Mouse (Mus musculus): ENCODE measurements around the gene Galr2. TPM values are rescaled to one million over a fixed set of nuclear protein-coding genes. Genes with fewer than 3 reads are reported as not detected.

Galr2 gene
- polyA plus RNA-seq (2015; fragmentation: Nextera tagmentation; extraction: Ambion mirVana) = 0.26 and 0.45 TPM in 2 replicates

GRCm38 (mm10) chr11:116280751-116281663 lies at the start of gene Galr2:
Galr2 (plus strand) TSS chr11:116280939.
- no peak for ATAC-seq (ENCODE audit: insufficient read depth, low FRiP score)
- WGBS = 6% methylated on average over 48 of the region's 48 CpGs
- H3K27ac ChIP-seq (ENCODE audit: low read length) = no peak within 1 kb of the TSS

GRCm38 (mm10) chr11:116232427-116232826 lies 48.3 kb upstream of the Galr2 start:
- ATAC-seq (ENCODE audit: insufficient read depth, low FRiP score) = no peak
- Histone ChIP-seq H3K4me1 (ENCODE audit: control insufficient read depth, insufficient read depth, low read length) (peaks cover 10% of the 10 kb centered on the region), H3K4me2 (ENCODE audit: low read depth, low read length) (no peak overlapping the region), H3K4me3 (replicated peaks; ENCODE audit: low read length) (no peak overlapping the region), H3K36me3 (ENCODE audit: control insufficient read depth, insufficient read depth, low read length) (no peaks in the 10 kb centered on the region), H3K27ac (ENCODE audit: low read length) (no peak overlapping the region), H3K27me3 (ENCODE audit: control insufficient read depth, insufficient read depth, low read length) (no peaks in the 10 kb centered on the region), H3K9ac (ENCODE audit: low read length) (peak overlapping the region; percentile 38; the same call in 1 of the 2 replicates), H3K9me3 (replicated peaks; ENCODE audit: control insufficient read depth, low read length) (no peaks in the 10 kb centered on the region)
- 30% methylated on average over 17 of the region's 17 CpGs for WGBS

More at GRCm38 (mm10) chr11:116280751-116281663, at the start of gene Galr2:
- H3K36me3 ChIP-seq (ENCODE audit: control insufficient read depth, insufficient read depth, low read length) = no peaks in the 10 kb centered on the region
- no peaks in the 10 kb centered on the region for H3K9me3 ChIP-seq (replicated peaks; ENCODE audit: control insufficient read depth, low read length)
- peaks cover 14% of the 10 kb centered on the region for H3K4me1 ChIP-seq (ENCODE audit: control insufficient read depth, insufficient read depth, low read length)
- H3K4me2 ChIP-seq (ENCODE audit: low read depth, low read length) = peak within 1 kb of the TSS; percentile 55
- H3K9ac ChIP-seq (ENCODE audit: low read length) = peak within 1 kb of the TSS; percentile 62
- H3K27me3 ChIP-seq (ENCODE audit: control insufficient read depth, insufficient read depth, low read length) = peaks cover 53% of the 10 kb centered on the region
- H3K4me3 ChIP-seq (replicated peaks; ENCODE audit: low read length) = peak within 1 kb of the TSS; percentile 39

GRCm38 (mm10) chr11:116234901-116235300 lies 45.8 kb upstream of the Galr2 start:
- Histone ChIP-seq H3K4me2 (ENCODE audit: low read depth, low read length) (no peak overlapping the region), H3K4me3 (replicated peaks; ENCODE audit: low read length) (no peak overlapping the region), H3K27ac (ENCODE audit: low read length) (no peak overlapping the region), H3K9me3 (replicated peaks; ENCODE audit: control insufficient read depth, low read length) (no peaks in the 10 kb centered on the region), H3K4me1 (ENCODE audit: control insufficient read depth, insufficient read depth, low read length) (peaks cover 4% of the 10 kb centered on the region; the same call in 1 of the 2 replicates), H3K36me3 (ENCODE audit: control insufficient read depth, insufficient read depth, low read length) (no peaks in the 10 kb centered on the region), H3K9ac (ENCODE audit: low read length) (no peak overlapping the region), H3K27me3 (ENCODE audit: control insufficient read depth, insufficient read depth, low read length) (peaks cover 5% of the 10 kb centered on the region)
- ATAC-seq (ENCODE audit: insufficient read depth, low FRiP score) = no peak
- WGBS = 87% methylated on average over 8 of the region's 8 CpGs

- 7% methylated on average over 31 of the region's 31 CpGs for WGBS
- H3K9me3 ChIP-seq (replicated peaks; ENCODE audit: control insufficient read depth, low read length) = no peaks in the 10 kb centered on the region
- H3K4me3 ChIP-seq (replicated peaks; ENCODE audit: low read length) = peak within 1 kb of the TSS; percentile 53
- peaks cover 5% of the 10 kb centered on the region for H3K27me3 ChIP-seq (ENCODE audit: control insufficient read depth, insufficient read depth, low read length)
- peak within 1 kb of the TSS; percentile 49 for H3K4me2 ChIP-seq (ENCODE audit: low read depth, low read length)
- H3K27ac ChIP-seq (ENCODE audit: low read length) = peak within 1 kb of the TSS; percentile 84
- peak; percentile 95 for ATAC-seq (ENCODE audit: insufficient read depth, low FRiP score)
- H3K4me1 ChIP-seq (ENCODE audit: control insufficient read depth, insufficient read depth, low read length) = peaks cover 4% of the 10 kb centered on the region; the same call in 1 of the 2 replicates
- peak within 1 kb of the TSS; percentile 76 for H3K9ac ChIP-seq (ENCODE audit: low read length)
- no peaks in the 10 kb centered on the region for H3K36me3 ChIP-seq (ENCODE audit: control insufficient read depth, insufficient read depth, low read length)
These were observed 42.9 kb upstream of the Galr2 start, which contains the start of gene Evpl for GRCm38 (mm10) chr11:116237742-116238395. Evpl (minus strand) TSS chr11:116238077.

GRCm38 (mm10) chr11:116239797-116240196 lies 40.9 kb upstream of the Galr2 start:
- H3K27ac ChIP-seq (ENCODE audit: low read length) = no peak overlapping the region

GRCm38 (mm10) chr11:116241744-116242235 lies 38.9 kb upstream of the Galr2 start:
- Histone ChIP-seq H3K4me1 (ENCODE audit: control insufficient read depth, insufficient read depth, low read length) (peaks cover 4% of the 10 kb centered on the region; the same call in 1 of the 2 replicates), H3K27me3 (ENCODE audit: control insufficient read depth, insufficient read depth, low read length) (peaks cover 5% of the 10 kb centered on the region), H3K9ac (ENCODE audit: low read length) (peak overlapping the region; percentile 47), H3K4me3 (replicated peaks; ENCODE audit: low read length) (no peak overlapping the region), H3K4me2 (ENCODE audit: low read depth, low read length) (no peak overlapping the region), H3K36me3 (ENCODE audit: control insufficient read depth, insufficient read depth, low read length) (peaks cover 24% of the 10 kb centered on the region), H3K27ac (ENCODE audit: low read length) (no peak overlapping the region), H3K9me3 (replicated peaks; ENCODE audit: control insufficient read depth, low read length) (no peaks in the 10 kb centered on the region)
- no peak for ATAC-seq (ENCODE audit: insufficient read depth, low FRiP score)
- WGBS = 45% methylated on average over 12 of the region's 12 CpGs

More at GRCm38 (mm10) chr11:116239797-116240196, 40.9 kb upstream of the Galr2 start:
- Histone ChIP-seq H3K27me3 (ENCODE audit: control insufficient read depth, insufficient read depth, low read length) (peaks cover 5% of the 10 kb centered on the region), H3K9me3 (replicated peaks; ENCODE audit: control insufficient read depth, low read length) (no peaks in the 10 kb centered on the region), H3K4me2 (ENCODE audit: low read depth, low read length) (no peak overlapping the region), H3K9ac (ENCODE audit: low read length) (no peak overlapping the region), H3K4me1 (ENCODE audit: control insufficient read depth, insufficient read depth, low read length) (peaks cover 4% of the 10 kb centered on the region; the same call in 1 of the 2 replicates), H3K4me3 (replicated peaks; ENCODE audit: low read length) (no peak overlapping the region), H3K36me3 (ENCODE audit: control insufficient read depth, insufficient read depth, low read length) (peaks cover 9% of the 10 kb centered on the region; the same call in 1 of the 2 replicates)
- no peak for ATAC-seq (ENCODE audit: insufficient read depth, low FRiP score)
- 54% methylated on average over 7 of the region's 7 CpGs for WGBS

- Histone ChIP-seq H3K4me3 (replicated peaks; ENCODE audit: low read length) (no peak overlapping the region), H3K36me3 (ENCODE audit: control insufficient read depth, insufficient read depth, low read length) (peaks cover 36% of the 10 kb centered on the region), H3K27ac (ENCODE audit: low read length) (no peak overlapping the region), H3K9ac (ENCODE audit: low read length) (no peak overlapping the region), H3K4me1 (ENCODE audit: control insufficient read depth, insufficient read depth, low read length) (no peaks in the 10 kb centered on the region), H3K4me2 (ENCODE audit: low read depth, low read length) (no peak overlapping the region), H3K27me3 (ENCODE audit: control insufficient read depth, insufficient read depth, low read length) (no peaks in the 10 kb centered on the region), H3K9me3 (replicated peaks; ENCODE audit: control insufficient read depth, low read length) (no peaks in the 10 kb centered on the region)
- no peak for ATAC-seq (ENCODE audit: insufficient read depth, low FRiP score)
- 74% methylated on average over 8 of the region's 8 CpGs for WGBS
These were observed 36.2 kb upstream of the Galr2 start for GRCm38 (mm10) chr11:116244580-116244979.

GRCm38 (mm10) chr11:116245616-116246015 lies 35.1 kb upstream of the Galr2 start:
- 67% methylated on average over 6 of the region's 6 CpGs for WGBS

More at GRCm38 (mm10) chr11:116245616-116246015, 35.1 kb upstream of the Galr2 start:
- Histone ChIP-seq H3K36me3 (ENCODE audit: control insufficient read depth, insufficient read depth, low read length) (peaks cover 47% of the 10 kb centered on the region), H3K27ac (ENCODE audit: low read length) (no peak overlapping the region), H3K27me3 (ENCODE audit: control insufficient read depth, insufficient read depth, low read length) (no peaks in the 10 kb centered on the region), H3K9ac (ENCODE audit: low read length) (no peak overlapping the region), H3K9me3 (replicated peaks; ENCODE audit: control insufficient read depth, low read length) (no peaks in the 10 kb centered on the region), H3K4me2 (ENCODE audit: low read depth, low read length) (no peak overlapping the region), H3K4me1 (ENCODE audit: control insufficient read depth, insufficient read depth, low read length) (no peaks in the 10 kb centered on the region), H3K4me3 (replicated peaks; ENCODE audit: low read length) (no peak overlapping the region)
- ATAC-seq (ENCODE audit: insufficient read depth, low FRiP score) = no peak
